Mouse (Mus musculus) CH12.LX (cell line): ENCODE results near the gene Slc2a3. TPM values are rescaled to one million over a fixed set of nuclear protein-coding genes. Genes with fewer than 3 reads are reported as not detected.

Source experiments
- DNase-seq: peaks from one replicate; pipeline ENCODE4 v3.0.0-alpha.2; 2013; ENCODE audit errors: extremely low read depth
- H3K27ac ChIP-seq: 2 replicates; pipeline ENCODE4 v1.5.1; 2012; ENCODE audit warnings: low read depth, mild to moderate bottlenecking, control low read depth, moderate library complexity; ENCODE audit not compliant: insufficient read depth
- H3K27me3 ChIP-seq: replicated peaks from 2 replicates; pipeline ENCODE3; 2012; ENCODE audit warnings: inconsistent platforms
- H3K36me3 ChIP-seq, 2 experiments: replicated peaks in 1 of 2; 2 replicates each; pipeline versions ENCODE3 to v1.6.1; 2012; ENCODE audit warnings: inconsistent platforms in 1 of 2, low read length in 1 of 2, mild to moderate bottlenecking in 1 of 2, mixed read lengths in 1 of 2, moderate library complexity in 1 of 2; ENCODE audit not compliant: control insufficient read depth in 1 of 2, insufficient read depth in 1 of 2
- H3K4me1 ChIP-seq, 2 experiments: 2 replicates each; pipeline ENCODE4 v1.6.1; 2012; ENCODE audit warnings: inconsistent platforms in 1 of 2, moderate library complexity in 1 of 2; ENCODE audit not compliant: insufficient read depth in 2 of 2, control insufficient read depth in 1 of 2
- H3K4me2 ChIP-seq: 2 replicates; pipeline ENCODE4 v1.6.1; 2012; ENCODE audit warnings: low read depth, mild to moderate bottlenecking, control low read depth; ENCODE audit not compliant: poor library complexity, insufficient read depth, severe bottlenecking
- H3K4me3 ChIP-seq, 3 experiments: fragments of 150-350 bp in 1 of 3; sonication (generic) in 1 of 3; replicated peaks in 1 of 3; 2 replicates each; pipeline versions ENCODE3 to v1.5.1; 2011 to 2012; ENCODE audit warnings: low read depth in 2 of 3, low read length in 2 of 3, mild to moderate bottlenecking in 2 of 3, moderate library complexity in 2 of 3, control low read depth in 1 of 3, improper control_type of control experiment in 1 of 3, inconsistent platforms in 1 of 3, mixed read lengths in 1 of 3; ENCODE audit not compliant: poor library complexity in 1 of 3
- H3K79me2 ChIP-seq: replicated peaks from 2 replicates; pipeline ENCODE4 v1.6.1; 2012; ENCODE audit warnings: mild to moderate bottlenecking, moderate library complexity; ENCODE audit not compliant: control insufficient read depth, poor library complexity, insufficient read depth, severe bottlenecking; ENCODE audit errors: extremely low read depth
- H3K9ac ChIP-seq: 2 replicates; pipeline ENCODE4 v1.6.1; 2012; ENCODE audit warnings: low read depth, mild to moderate bottlenecking, control low read depth, moderate library complexity; ENCODE audit not compliant: insufficient read depth
- H3K9me3 ChIP-seq: replicated peaks from 2 replicates; pipeline ENCODE3; 2012; ENCODE audit warnings: low read length, inconsistent platforms, mixed read lengths
- BHLHE40 ChIP-seq: IDR thresholded peaks from 2 replicates; pipeline ENCODE4 v1.6.1; 2011; ENCODE audit warnings: mild to moderate bottlenecking, low read depth, low read length, improper control_type of control experiment
- CHD2 ChIP-seq: IDR thresholded peaks from 2 replicates; pipeline ENCODE4 v1.6.1; 2011; ENCODE audit warnings: low read length, improper control_type of control experiment
- ELF1 ChIP-seq: IDR thresholded peaks from 2 replicates; pipeline ENCODE4 v1.6.1; 2014; ENCODE audit warnings: low read depth, mild to moderate bottlenecking, inconsistent platforms, low read length, improper control_type of control experiment
- EP300 ChIP-seq: IDR thresholded peaks from 2 replicates; pipeline ENCODE4 v1.6.1; 2011; ENCODE audit warnings: low read length, improper control_type of control experiment
- GABPA ChIP-seq: IDR thresholded peaks from 2 replicates; pipeline ENCODE4 v1.6.1; 2012; ENCODE audit warnings: low read depth, low read length, improper control_type of control experiment, inconsistent platforms; ENCODE audit not compliant: insufficient replicate concordance
- JUN ChIP-seq: IDR thresholded peaks from 2 replicates; pipeline ENCODE4 v1.6.1; 2011; ENCODE audit warnings: low read depth, mild to moderate bottlenecking, low read length, improper control_type of control experiment, moderate library complexity; ENCODE audit not compliant: insufficient read depth
- MAX ChIP-seq: IDR thresholded peaks from 2 replicates; pipeline ENCODE4 v1.6.1; 2011; ENCODE audit warnings: low read length, improper control_type of control experiment
- MAZ ChIP-seq: IDR thresholded peaks from 2 replicates; pipeline ENCODE4 v1.6.1; 2012; ENCODE audit warnings: low read depth, mild to moderate bottlenecking, inconsistent platforms, low read length, improper control_type of control experiment, moderate library complexity
- MEF2A ChIP-seq: IDR thresholded peaks from 2 replicates; pipeline ENCODE4 v1.6.1; 2014; ENCODE audit warnings: low read depth, mild to moderate bottlenecking, inconsistent platforms, low read length, improper control_type of control experiment, borderline replicate concordance
- NELFE ChIP-seq: IDR thresholded peaks from 2 replicates; pipeline ENCODE4 v1.6.1; 2011; ENCODE audit warnings: low read depth, low read length, improper control_type of control experiment
- POLR2AphosphoS2 ChIP-seq: IDR thresholded peaks from 2 replicates; pipeline ENCODE4 v1.6.1; 2011; ENCODE audit warnings: low read depth, low read length, improper control_type of control experiment
- RAD21 ChIP-seq: IDR thresholded peaks from 2 replicates; pipeline ENCODE4 v1.6.1; 2011; ENCODE audit warnings: low read depth, mild to moderate bottlenecking, low read length, improper control_type of control experiment, moderate library complexity
- RCOR1 ChIP-seq: conservative IDR thresholded peaks from 2 replicates; pipeline ENCODE4 v1.6.1; 2012; ENCODE audit warnings: low read depth, mild to moderate bottlenecking, inconsistent platforms, low read length, improper control_type of control experiment
- SIN3A ChIP-seq: IDR thresholded peaks from 2 replicates; pipeline ENCODE4 v1.6.1; 2012; ENCODE audit warnings: low read length, improper control_type of control experiment, inconsistent platforms
- SMC3 ChIP-seq: IDR thresholded peaks from 2 replicates; pipeline ENCODE4 v1.6.1; 2011; ENCODE audit warnings: low read depth, low read length, improper control_type of control experiment
- TBP ChIP-seq: conservative IDR thresholded peaks from 2 replicates; pipeline ENCODE4 v1.6.1; 2011; ENCODE audit warnings: low read depth, low read length, improper control_type of control experiment
- UBTF ChIP-seq: IDR thresholded peaks from 2 replicates; pipeline ENCODE4 v1.6.1; 2012; ENCODE audit warnings: low read depth, mild to moderate bottlenecking, inconsistent platforms, low read length, improper control_type of control experiment, moderate library complexity
- USF1 ChIP-seq: IDR thresholded peaks from 2 replicates; pipeline ENCODE4 v1.6.1; 2014; ENCODE audit warnings: low read depth, mild to moderate bottlenecking, inconsistent platforms, low read length, improper control_type of control experiment
- USF2 ChIP-seq: conservative IDR thresholded peaks from 2 replicates; pipeline ENCODE4 v1.6.1; 2011; ENCODE audit warnings: low read depth, low read length, improper control_type of control experiment
- ZKSCAN1 ChIP-seq: IDR thresholded peaks from 2 replicates; pipeline ENCODE4 v1.6.1; 2012; ENCODE audit warnings: low read depth, inconsistent platforms, low read length, improper control_type of control experiment, borderline replicate concordance
- ZNF384 ChIP-seq: IDR thresholded peaks from 2 replicates; pipeline ENCODE4 v1.6.1; 2012; ENCODE audit warnings: low read depth, low read length, improper control_type of control experiment, inconsistent platforms
- dilution Hi-C: fragments of 300-500 bp; cut with MboI; formaldehyde crosslinking; loops from 2 replicates; pipeline ENCODE4 v1.14.3; 2020; ENCODE audit warnings: low sequenced_read_pairs; ENCODE audit not compliant: extremely low pct_unique_long_range_greater_than_20kb, extremely low pct_ligation_motif_present
- in situ Hi-C: fragments of 300-500 bp; cut with MboI; formaldehyde crosslinking; loops from 3 replicates; pipeline ENCODE4 v1.14.3; 2019; ENCODE audit warnings: low sequenced_read_pairs, low pct_ligation_motif_present, low pct_unique_long_range_greater_than_20kb, mixed read lengths
- polyA plus RNA-seq: library from polyadenylated mRNA; unstranded; fragments of >175 nt; gene quantifications from 2 replicates; pipeline ENCODE4 v1.2.1, GENCODE M21; 2012; ENCODE audit warnings: low read depth; ENCODE audit not compliant: insufficient read length
- total RNA-seq, 2 experiments: library from RNA; depleted of rRNA; stranded (reverse); fragments of 300-350 nt in 1 of 2; fragments of >200 nt in 1 of 2; gene quantifications; 2 replicates each; pipeline ENCODE4 v1.2.3; 2012 to 2014

The Slc2a3 gene
- total and polyA plus RNA-seq, 3 experiments: 28.8 to 38.3 (median 29.7) TPM

DNA sequence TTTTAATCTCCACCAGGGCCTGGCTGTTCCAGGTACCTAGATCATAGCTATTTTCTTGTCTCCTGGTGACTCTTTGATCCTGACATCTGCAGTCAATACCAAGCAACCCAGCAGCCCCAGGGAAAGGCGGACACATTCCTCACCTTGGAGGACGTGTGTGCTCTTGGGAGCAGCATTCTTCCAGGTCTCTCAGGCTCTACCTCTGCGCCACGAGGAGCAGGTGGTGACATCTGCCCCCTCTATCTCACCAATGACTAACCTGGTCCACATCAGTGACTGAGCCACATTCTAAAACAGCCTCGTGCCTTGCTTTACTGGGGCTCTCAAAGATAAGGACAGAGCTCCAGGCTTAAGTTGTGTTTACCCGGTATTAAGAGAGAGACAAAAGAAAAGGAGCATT is 28.7 kb downstream of the Slc2a3 start:
- in situ Hi-C loops (no loop called here), dilution Hi-C loops (no loop called here)

GRCm38 (mm10) chr6:122770760-122771315 is 30.6 kb downstream of the Slc2a3 start:
- Histone ChIP-seq H3K4me3 (no peak overlapping the region), H3K36me3 (peaks cover 0 to 30% of the 10 kb centered on the region in 2 experiments), H3K4me2 (no peak overlapping the region), H3K9me3 (no peaks in the 10 kb centered on the region), H3K79me2 (no peaks in the 10 kb centered on the region), H3K27me3 (no peaks in the 10 kb centered on the region), H3K9ac (no peak overlapping the region), H3K4me1 (0 out of 4 replicates have a peak, but pooled peaks cover 0 to 3% of the 10 kb centered on the region in 2 experiments), H3K27ac (no peak overlapping the region)
- dilution Hi-C loops (no loop called here), in situ Hi-C loops (no loop called here)
- DNase-seq: no peak
- TF ChIP-seq TBP (no peak), CHD2 (no peak), MAZ (no peak), JUN (no peak), USF1 (no peak), ZKSCAN1 (no peak), ELF1 (no peak), SIN3A (no peak), ZNF384 (no peak), USF2 (no peak), RAD21 (no peak)

More for the DNA sequence above, 28.7 kb downstream of the Slc2a3 start:
- no peak for TF ChIP-seq POLR2AphosphoS2
- TF ChIP-seq NELFE: no peak
- TF ChIP-seq ZNF384: no peak
- no peak for TF ChIP-seq SIN3A
- TF ChIP-seq RCOR1: no peak
- no peak for TF ChIP-seq CHD2
- TF ChIP-seq MEF2A: no peak
- TF ChIP-seq ELF1: no peak
- no peak for TF ChIP-seq UBTF
- TF ChIP-seq SMC3: no peak
- no peak for TF ChIP-seq BHLHE40
- TF ChIP-seq MAZ: no peak
- no peak for TF ChIP-seq MAX
- no peak for TF ChIP-seq EP300
- TF ChIP-seq GABPA: no peak
- TF ChIP-seq TBP: no peak
- TF ChIP-seq USF1: no peak
- H3K36me3 ChIP-seq: peaks cover 0 to 39% of the 10 kb centered on the region in 2 experiments
- H3K27ac ChIP-seq: no peak overlapping the region
- H3K9ac ChIP-seq: no peak overlapping the region
- H3K27me3 ChIP-seq: no peaks in the 10 kb centered on the region
- no peaks in the 10 kb centered on the region for H3K79me2 ChIP-seq
- H3K4me2 ChIP-seq: no peak overlapping the region
- H3K9me3 ChIP-seq: no peaks in the 10 kb centered on the region
- H3K4me3 ChIP-seq: no peak overlapping the region
- DNase-seq: no peak
- no peaks in the 10 kb centered on the region for H3K4me1 ChIP-seq
